Mouse (Mus musculus) A20 (cell line): ENCODE results near the gene Gm6337.
"Not testable (repeated sequence)": the region's sequence is repeated elsewhere in the genome, so short reads cannot be mapped to it uniquely, and the experiment has no call there.

Source experiments
- DNase-seq: peaks from one replicate; pipeline ENCODE4 v3.0.0-alpha.2; 2011; ENCODE audit warnings: low read depth, low spot score

The Gm6337 gene

DNA sequence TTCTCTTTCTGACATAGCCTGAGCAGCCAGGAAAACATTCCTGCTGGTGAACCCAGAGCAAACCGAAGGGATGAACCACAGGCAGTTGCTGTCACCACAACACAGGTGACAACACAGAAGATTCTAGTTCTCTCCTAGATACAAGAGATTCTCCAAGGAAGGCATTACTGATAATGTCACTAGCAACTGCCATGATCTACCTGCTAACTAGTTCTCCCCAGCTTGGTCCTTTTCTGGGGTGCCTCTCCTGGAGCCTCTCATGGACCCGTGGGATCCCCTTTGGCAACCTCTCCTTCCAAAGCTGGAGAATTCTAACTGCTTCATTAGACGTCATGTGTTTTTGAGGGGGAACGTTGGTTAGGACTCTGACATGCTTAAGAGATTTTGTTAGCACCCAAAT lies at the start of gene Gm6337:
Gene Gm6337, minus strand, starts transcription at position 101 of the 400 bp plus-strand sequence.
- DNase-seq: not testable (repeated sequence)

GRCm38 (mm10) chr14:6107500-6107899 lies 49.4 kb upstream of the Gm6337 start:
- not testable (repeated sequence) for DNase-seq

DNA sequence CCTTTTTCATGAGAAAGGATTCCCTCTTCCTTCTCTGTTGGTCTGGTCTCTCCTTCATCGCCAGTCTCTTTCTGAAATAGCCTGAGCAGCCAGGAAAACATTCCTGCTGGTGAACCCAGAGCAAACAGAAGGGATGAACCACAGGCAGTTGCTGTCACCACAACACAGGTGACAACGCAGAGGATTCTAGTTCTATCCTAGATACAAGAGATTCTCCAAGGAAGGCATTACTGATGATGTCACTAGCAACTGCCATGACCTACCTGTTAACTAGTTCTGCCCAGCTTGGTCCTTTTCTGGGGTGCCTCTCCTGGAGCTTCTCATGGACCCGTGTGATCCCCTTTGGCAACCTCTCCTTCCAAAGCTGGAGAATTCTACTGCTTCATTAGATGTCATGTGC lies 35.8 kb upstream of the Gm6337 start, which contains the start of gene Gm8206:
Gene Gm8206, minus strand, starts transcription at position 101 of the 400 bp plus-strand sequence.
- not testable (repeated sequence) for DNase-seq
